Mouse (Mus musculus) myocyte (in vitro differentiated cells): ENCODE data around the gene Msantd1. TPM values are rescaled to one million over a fixed set of nuclear protein-coding genes. Genes with fewer than 3 reads are reported as not detected.

Experiments
- H3K27me3 ChIP-seq: one replicate; pipeline ENCODE4 v1.6.1; 2011; ENCODE audit not compliant: control insufficient read depth, insufficient read depth, insufficient read length
- H3K36me3 ChIP-seq: one replicate; pipeline ENCODE4 v1.6.1; 2011; ENCODE audit not compliant: control insufficient read depth, insufficient read depth
- H3K4me2 ChIP-seq: one replicate; pipeline ENCODE4 v1.6.1; 2011; ENCODE audit warnings: low read depth, control low read depth
- H3K4me3 ChIP-seq: one replicate; pipeline ENCODE4 v1.5.1; 2011; ENCODE audit warnings: mild to moderate bottlenecking, control low read depth, moderate library complexity
- H3K79me2 ChIP-seq: one replicate; pipeline ENCODE4 v1.6.1; 2011; ENCODE audit not compliant: control insufficient read depth, insufficient read depth
- H3ac ChIP-seq: one replicate; pipeline ENCODE4 v1.6.1; 2011; ENCODE audit not compliant: control insufficient read depth, insufficient read length
- CEBPB ChIP-seq: IDR thresholded peaks from 2 replicates; pipeline ENCODE4 v1.6.1; 2011; ENCODE audit warnings: mild to moderate bottlenecking, moderate library complexity; ENCODE audit not compliant: poor library complexity, insufficient read depth, severe bottlenecking
- E2F4 ChIP-seq: IDR thresholded peaks from one replicate; pipeline ENCODE4 v1.6.1; 2011; ENCODE audit warnings: mild to moderate bottlenecking, control low read depth, moderate library complexity; ENCODE audit not compliant: insufficient read depth
- MAX ChIP-seq: IDR thresholded peaks from one replicate; pipeline ENCODE4 v1.6.1; 2011; ENCODE audit warnings: low read depth, mild to moderate bottlenecking, control low read depth
- MYOD1 ChIP-seq, 3 experiments: IDR thresholded peaks; one replicate each; pipeline ENCODE4 v1.6.1; 2011; ENCODE audit warnings: control low read depth in 2 of 3, low read depth in 2 of 3, mild to moderate bottlenecking in 2 of 3, moderate library complexity in 1 of 3; ENCODE audit not compliant: insufficient read length in 2 of 3, control insufficient read depth in 1 of 3
- MYOG ChIP-seq, 3 experiments: IDR thresholded peaks; one replicate each; pipeline ENCODE4 v1.6.1; 2011; ENCODE audit warnings: control low read depth in 2 of 3, low read depth in 2 of 3, mild to moderate bottlenecking in 2 of 3; ENCODE audit not compliant: insufficient read length in 2 of 3, control insufficient read depth in 1 of 3, insufficient read depth in 1 of 3
- POLR2A ChIP-seq: IDR thresholded peaks from one replicate; pipeline ENCODE4 v1.6.1; 2011; ENCODE audit warnings: low read depth, mild to moderate bottlenecking, control low read depth, moderate library complexity; ENCODE audit not compliant: insufficient read length
- POLR2AphosphoS2 ChIP-seq: IDR thresholded peaks from one replicate; pipeline ENCODE4 v1.6.1; 2011; ENCODE audit warnings: low read depth, control low read depth; ENCODE audit not compliant: insufficient read length
- REST ChIP-seq: IDR thresholded peaks from one replicate; pipeline ENCODE4 v1.6.1; 2011; ENCODE audit warnings: mild to moderate bottlenecking, control low read depth, moderate library complexity; ENCODE audit not compliant: insufficient read depth, insufficient read length
- SRF ChIP-seq: IDR thresholded peaks from one replicate; pipeline ENCODE4 v1.6.1; 2011; ENCODE audit warnings: low read depth; ENCODE audit not compliant: control insufficient read depth, insufficient read length
- TCF12 ChIP-seq: IDR thresholded peaks from one replicate; pipeline ENCODE4 v1.6.1; 2011; ENCODE audit warnings: mild to moderate bottlenecking, control low read depth; ENCODE audit not compliant: poor library complexity, insufficient read depth, severe bottlenecking
- TCF3 ChIP-seq: IDR thresholded peaks from one replicate; pipeline ENCODE4 v1.6.1; 2011; ENCODE audit warnings: low read depth, control low read depth; ENCODE audit not compliant: insufficient read length
- USF1 ChIP-seq: IDR thresholded peaks from one replicate; pipeline ENCODE4 v1.6.1; 2011; ENCODE audit warnings: low read depth, mild to moderate bottlenecking, control low read depth, moderate library complexity
- polyA plus RNA-seq: library from polyadenylated mRNA; unstranded; fragments of >200 nt; fragmentation: generic; extraction: Trizol; gene quantifications from one replicate; pipeline ENCODE4 v1.2.1, GENCODE M21; 2012; ENCODE audit warnings: missing spikeins

The Msantd1 gene
- polyA plus RNA-seq, 1 experiment = not detected

DNA sequence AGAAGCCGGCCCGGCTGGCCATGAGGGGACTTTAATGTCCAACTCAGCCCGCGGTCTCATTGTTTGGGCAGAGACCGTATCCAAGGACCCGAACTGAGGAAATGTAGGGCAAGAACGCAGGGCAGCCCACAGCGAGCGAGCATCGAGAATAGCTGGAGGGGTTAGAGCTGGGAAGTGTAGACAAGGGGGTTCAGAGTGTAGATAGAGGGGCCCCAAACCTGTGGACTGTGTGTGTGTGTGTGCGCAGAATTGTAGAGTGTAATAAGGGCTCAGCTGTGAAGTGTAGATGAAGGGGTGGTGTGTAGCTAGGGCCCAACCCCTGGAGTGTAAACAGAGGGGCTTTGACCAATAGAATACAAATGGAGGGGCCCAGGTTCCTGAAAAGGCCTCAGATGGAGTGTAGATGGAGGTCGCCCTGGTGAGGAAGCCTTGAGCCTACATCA is 42.0 kb downstream of the Msantd1 start:
- Histone ChIP-seq H3K4me2 (peak overlapping the region; percentile 85), H3K27me3 (no peaks in the 10 kb centered on the region), H3K79me2 (peaks cover 13% of the 10 kb centered on the region), H3K36me3 (no peaks in the 10 kb centered on the region), H3ac (peak overlapping the region; percentile 75), H3K4me3 (peak overlapping the region; percentile 56)
- no peak for TF ChIP-seq REST
- TF ChIP-seq POLR2A = no peak
- no peak for TF ChIP-seq MYOG (IDR thresholded peaks at IDR 0.05; ENCODE audit: control insufficient read depth in 1 of 3, insufficient read depth in 1 of 3, insufficient read length in 2 of 3, low read depth in 2 of 3)
- TF ChIP-seq TCF3 = no peak
- no peak for TF ChIP-seq E2F4

GRCm38 (mm10) chr5:34950486-34951160 is 42.8 kb downstream of the Msantd1 start:
- peak overlapping the region; percentile 75 for H3ac ChIP-seq
- no peak for TF ChIP-seq E2F4
- TF ChIP-seq USF1 = no peak
- no peak for TF ChIP-seq TCF3
- TF ChIP-seq REST = no peak
- no peak for TF ChIP-seq TCF12
- TF ChIP-seq SRF = no peak
- no peak for TF ChIP-seq MYOD1 (IDR thresholded peaks at IDR 0.05; ENCODE audit: control insufficient read depth in 1 of 3, insufficient read length in 2 of 3, low read depth in 2 of 3)
- TF ChIP-seq POLR2AphosphoS2 = no peak
- TF ChIP-seq POLR2A = no peak
- TF ChIP-seq CEBPB = no peak
- TF ChIP-seq MAX = no peak
- TF ChIP-seq MYOG (IDR thresholded peaks at IDR 0.05; ENCODE audit: control insufficient read depth in 1 of 3, insufficient read depth in 1 of 3, insufficient read length in 2 of 3, low read depth in 2 of 3) = no peak
- peak overlapping the region; percentile 56 for H3K4me3 ChIP-seq
- H3K27me3 ChIP-seq = no peaks in the 10 kb centered on the region
- H3K36me3 ChIP-seq = no peaks in the 10 kb centered on the region
- peak overlapping the region; percentile 85 for H3K4me2 ChIP-seq
- peaks cover 13% of the 10 kb centered on the region for H3K79me2 ChIP-seq

DNA sequence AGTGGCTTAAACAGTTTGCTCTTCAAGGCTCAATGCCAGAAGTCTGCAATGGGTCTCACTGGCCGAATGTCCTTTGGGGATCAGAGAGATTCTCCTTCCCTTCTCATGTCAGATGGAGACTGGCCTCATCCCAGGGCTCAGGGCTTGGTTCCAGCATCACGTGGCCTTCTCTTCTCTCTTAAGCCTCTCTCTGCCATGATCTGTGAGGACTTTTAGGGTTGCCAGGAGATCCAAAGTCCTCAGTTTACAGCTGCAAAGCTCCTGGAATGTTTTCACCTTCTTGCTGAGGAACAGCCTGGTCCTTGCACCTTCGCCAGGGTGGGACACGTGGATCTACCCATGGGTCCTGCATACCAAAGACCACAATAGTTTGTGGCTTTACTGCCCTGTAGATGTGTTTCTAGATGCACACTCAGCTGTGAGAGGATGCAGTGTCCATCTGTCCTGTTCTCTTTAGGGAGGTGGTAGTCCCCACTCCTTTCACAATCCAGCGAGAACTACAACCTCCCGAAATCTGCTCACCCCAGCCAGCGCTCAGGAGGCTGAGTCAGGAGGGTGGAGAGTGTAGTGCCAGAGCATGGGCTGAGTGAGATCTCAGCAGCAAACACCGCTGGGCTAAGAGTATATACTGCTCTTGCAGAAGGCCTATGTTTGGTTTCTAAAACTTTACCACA is 43.5 kb downstream of the Msantd1 start:
- Histone ChIP-seq H3K4me2 (no peak overlapping the region), H3K36me3 (no peaks in the 10 kb centered on the region), H3ac (no peak overlapping the region), H3K79me2 (peaks cover 13% of the 10 kb centered on the region), H3K4me3 (no peak overlapping the region), H3K27me3 (no peaks in the 10 kb centered on the region)
- TF ChIP-seq POLR2A (no peak), TCF3 (no peak), TCF12 (no peak), REST (no peak), USF1 (no peak), MAX (no peak), SRF (no peak), MYOG (IDR thresholded peaks at IDR 0.05; ENCODE audit: control insufficient read depth in 1 of 3, insufficient read depth in 1 of 3, insufficient read length in 2 of 3, low read depth in 2 of 3) (no peak), POLR2AphosphoS2 (no peak), CEBPB (no peak), MYOD1 (IDR thresholded peaks at IDR 0.05; ENCODE audit: control insufficient read depth in 1 of 3, insufficient read length in 2 of 3, low read depth in 2 of 3) (no peak), E2F4 (no peak)

DNA sequence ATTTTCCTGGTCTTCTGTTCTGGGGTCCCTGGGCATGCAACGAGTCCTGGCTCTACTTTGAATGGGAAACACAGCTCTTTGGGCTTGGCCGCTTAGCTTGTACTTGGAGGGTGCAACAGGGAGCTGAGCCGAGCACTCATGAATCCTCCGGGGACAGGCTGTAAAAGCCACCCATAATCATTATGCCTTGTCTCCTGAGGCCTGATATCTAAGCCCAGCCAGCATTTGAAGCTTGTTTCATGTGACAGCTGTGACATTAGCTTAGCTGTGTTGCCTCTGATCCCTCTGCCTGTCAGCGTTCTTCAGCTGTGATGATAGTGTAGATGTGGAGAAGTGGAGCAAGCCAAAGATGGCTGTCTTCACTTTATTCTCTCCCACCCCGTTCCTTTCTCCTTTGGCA is 46.7 kb downstream of the Msantd1 start:
- no peaks in the 10 kb centered on the region for H3K27me3 ChIP-seq
- peak overlapping the region; percentile 46 for H3K4me2 ChIP-seq
- peaks cover 17% of the 10 kb centered on the region for H3K79me2 ChIP-seq
- TF ChIP-seq MYOG (IDR thresholded peaks at IDR 0.05; ENCODE audit: control insufficient read depth in 1 of 3, insufficient read depth in 1 of 3, insufficient read length in 2 of 3, low read depth in 2 of 3) (no peak), POLR2AphosphoS2 (no peak), TCF12 (no peak), SRF (no peak), E2F4 (no peak), TCF3 (no peak), CEBPB (no peak), POLR2A (no peak), REST (no peak), USF1 (no peak), MAX (no peak), MYOD1 (IDR thresholded peaks at IDR 0.05; ENCODE audit: control insufficient read depth in 1 of 3, insufficient read length in 2 of 3, low read depth in 2 of 3) (no peak)
- H3ac ChIP-seq = no peak overlapping the region
- H3K36me3 ChIP-seq = no peaks in the 10 kb centered on the region
- no peak overlapping the region for H3K4me3 ChIP-seq
